In the genomic region with DNA sequence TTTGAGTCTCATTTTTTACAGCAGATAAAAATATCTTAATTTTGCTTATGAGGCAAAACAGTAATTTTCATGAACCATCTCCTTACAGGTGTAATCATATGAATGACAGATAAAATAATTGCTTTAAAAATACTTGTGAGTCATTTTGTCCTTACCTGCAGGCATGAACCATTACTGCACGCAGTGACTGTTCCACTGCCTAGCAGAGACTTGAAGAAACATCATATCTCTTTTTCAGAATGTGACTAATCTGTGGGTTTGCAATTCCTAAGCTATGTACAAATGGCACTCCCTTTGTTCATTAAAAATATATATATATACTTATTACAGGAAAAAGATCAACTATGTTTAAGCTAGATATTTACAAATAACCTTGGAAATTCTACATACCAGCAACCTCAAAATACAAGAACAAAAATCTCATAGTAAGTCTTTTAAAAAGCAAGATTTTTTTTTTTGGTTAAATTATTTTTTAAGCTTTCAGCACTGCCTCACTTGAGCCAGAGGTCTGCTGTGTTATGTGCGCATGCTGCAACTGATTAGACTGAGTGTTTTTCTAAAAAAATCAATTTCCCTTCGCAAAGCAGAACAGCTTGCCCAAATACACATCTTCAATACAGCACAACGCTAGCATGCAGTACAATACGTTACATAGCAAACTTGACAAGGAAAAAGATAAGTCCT, we compare ENCODE assay signal across 8 mouse cellular contexts.
DNase-seq lines count a peak whose midpoint lies in the region; ATAC-seq and TF ChIP-seq lines count a peak whose summit lies in the region.

No protein-coding gene starts in this region.

- DNase-seq in heart, adult 11 months = peak; percentile 41
- no peak for DNase-seq in heart, postnatal 25 days (ENCODE audit: low spot score)
- no peak for DNase-seq in G1E (ENCODE audit: low spot score)
- no peak for DNase-seq in urinary bladder, postnatal 4 days (ENCODE audit: low spot score in 2 of 2)
- DNase-seq in spleen, postnatal 4 days (ENCODE audit: low spot score in 2 of 2) = no peak
- DNase-seq in adipocyte (ENCODE audit: low spot score) = no peak

- peaks cover 18% of the 10 kb centered on the region for H3K36me3 ChIP-seq in G1E (replicated peaks)
- H3K36me3 ChIP-seq in megakaryocyte, embryonic 14.5 days (replicated peaks; ENCODE audit: low read length) = no peaks in the 10 kb centered on the region

- intact Hi-C loops in heart, postnatal 25 days (cut with DNase I) = no loop called here

- no peaks in the 10 kb centered on the region for H3K27me3 ChIP-seq in G1E (ENCODE audit: insufficient read depth, low read length)
- no peaks in the 10 kb centered on the region for H3K27me3 ChIP-seq in megakaryocyte, embryonic 14.5 days (replicated peaks)

- H3K9me3 ChIP-seq in G1E (replicated peaks) = no peaks in the 10 kb centered on the region
- H3K9me3 ChIP-seq in megakaryocyte, embryonic 14.5 days = no peaks in the 10 kb centered on the region

- H3K4me1 ChIP-seq in G1E (ENCODE audit: insufficient read depth, low read depth, low read length) = peaks cover 22% of the 10 kb centered on the region
- H3K4me1 ChIP-seq in megakaryocyte, embryonic 14.5 days = peaks cover 20% of the 10 kb centered on the region

- TF ChIP-seq CTCF in G1E (IDR thresholded peaks at IDR 0.05; ENCODE audit: low read depth, low read length) = no peak

- no peak for ATAC-seq in G1E (ENCODE audit: extremely low read depth, insufficient number of reproducible peaks, low FRiP score, poor library complexity, severe bottlenecking)
- ATAC-seq in hematopoietic stem cell, adult 5-6 weeks (replicated peaks in 1 of 2; ENCODE audit: insufficient read depth in 1 of 2, low FRiP score in 2 of 2, low TSS enrichment in 1 of 2, low read depth in 1 of 2, poor library complexity in 2 of 2, severe bottlenecking in 2 of 2) = peak; percentile 8 to 38; a peak in 1 of 4 replicates

- peak overlapping the region; percentile 67 for H3K4me3 ChIP-seq in G1E (ENCODE audit: low read depth, low read length)
- H3K4me3 ChIP-seq in megakaryocyte, embryonic 14.5 days (replicated peaks) = peak overlapping the region; percentile 91
